Comparison of ENCODE assay signal across 7 mouse cellular contexts in genomic region chr14:46787787-46788504, GRCm38 (mm10). TPM values are rescaled to one million over a fixed set of nuclear protein-coding genes. Genes with fewer than 3 reads are reported as not detected.
DNase-seq lines count a peak whose midpoint lies in the region; ATAC-seq lines count a peak whose summit lies in the region.

Cnih1 (minus strand) TSS chr14:46788411.

- H3K4me3 ChIP-seq in embryonic facial prominence, embryonic 11.5 days (ENCODE audit: low read depth, low read length) = peak within 1 kb of the TSS; percentile 94
- peak within 1 kb of the TSS; percentile 76 for H3K4me3 ChIP-seq in limb, embryonic 11.5 days (ENCODE audit: low read depth, low read length)
- peak within 1 kb of the TSS; percentile 95 for H3K4me3 ChIP-seq in midbrain, embryonic 14.5 days (replicated peaks; ENCODE audit: low read depth, low read length)

- ATAC-seq in embryonic facial prominence, embryonic 11.5 days (replicated peaks; ENCODE audit: insufficient number of reproducible peaks, low FRiP score, low TSS enrichment, low read depth) = peak; percentile 94
- ATAC-seq in limb, embryonic 11.5 days (ENCODE audit: insufficient number of reproducible peaks, low FRiP score, low TSS enrichment, low read depth) = peak; percentile 92
- peak; percentile 96 for ATAC-seq in midbrain, embryonic 14.5 days (ENCODE audit: low FRiP score, low TSS enrichment)

- H3K9me3 ChIP-seq in embryonic facial prominence, embryonic 11.5 days (replicated peaks; ENCODE audit: control insufficient read depth, low read length) = no peaks in the 10 kb centered on the region
- no peaks in the 10 kb centered on the region for H3K9me3 ChIP-seq in limb, embryonic 11.5 days (ENCODE audit: control insufficient read depth, low read length)
- no peaks in the 10 kb centered on the region for H3K9me3 ChIP-seq in midbrain, embryonic 14.5 days (ENCODE audit: control insufficient read depth, low read length)

- WGBS in embryonic facial prominence, embryonic 11.5 days = 0% methylated on average over 61 of the region's 86 CpGs
- under 1% methylated on average over 85 of the region's 86 CpGs for whole genome bisulfite sequencing in limb, embryonic 11.5 days
- under 1% methylated on average over 81 of the region's 86 CpGs for WGBS in midbrain, embryonic 14.5 days

- H3K4me1 ChIP-seq in embryonic facial prominence, embryonic 11.5 days (ENCODE audit: control insufficient read depth, insufficient read depth, low read length) = no peaks in the 10 kb centered on the region
- peaks cover 6% of the 10 kb centered on the region for H3K4me1 ChIP-seq in limb, embryonic 11.5 days (ENCODE audit: control insufficient read depth, insufficient read depth, low read length)
- H3K4me1 ChIP-seq in midbrain, embryonic 14.5 days (ENCODE audit: control insufficient read depth, insufficient read depth, low read length) = peaks cover 12% of the 10 kb centered on the region; the same call in 1 of the 2 replicates

- H3K27me3 ChIP-seq in embryonic facial prominence, embryonic 11.5 days (ENCODE audit: control insufficient read depth, insufficient read depth, low read length) = no peaks in the 10 kb centered on the region
- no peaks in the 10 kb centered on the region for H3K27me3 ChIP-seq in limb, embryonic 11.5 days (ENCODE audit: control insufficient read depth, insufficient read depth, low read length)
- no peaks in the 10 kb centered on the region for H3K27me3 ChIP-seq in midbrain, embryonic 14.5 days (ENCODE audit: control insufficient read depth, insufficient read depth, low read length)

- peak within 1 kb of the TSS; percentile 97 for H3K27ac ChIP-seq in embryonic facial prominence, embryonic 11.5 days (replicated peaks; ENCODE audit: low read depth, low read length)
- peak within 1 kb of the TSS; percentile 94 for H3K27ac ChIP-seq in limb, embryonic 11.5 days (replicated peaks; ENCODE audit: low read depth, low read length)
- H3K27ac ChIP-seq in midbrain, embryonic 14.5 days (replicated peaks; ENCODE audit: low read depth, low read length) = peak within 1 kb of the TSS; percentile 98

- H3K9ac ChIP-seq in embryonic facial prominence, embryonic 11.5 days (replicated peaks; ENCODE audit: low read length) = peak within 1 kb of the TSS; percentile 99
- peak within 1 kb of the TSS; percentile 97 for H3K9ac ChIP-seq in limb, embryonic 11.5 days (ENCODE audit: low read length)
- H3K9ac ChIP-seq in midbrain, embryonic 14.5 days (replicated peaks; ENCODE audit: low read length) = peak within 1 kb of the TSS; percentile 97

- peak within 1 kb of the TSS; percentile 66 for H3K4me2 ChIP-seq in embryonic facial prominence, embryonic 11.5 days (ENCODE audit: low read depth, low read length)
- H3K4me2 ChIP-seq in limb, embryonic 11.5 days (ENCODE audit: low read depth, severe bottlenecking) = peak within 1 kb of the TSS; percentile 51
- peak within 1 kb of the TSS; percentile 80 for H3K4me2 ChIP-seq in midbrain, embryonic 14.5 days (ENCODE audit: low read length)

- no peaks in the 10 kb centered on the region for H3K36me3 ChIP-seq in embryonic facial prominence, embryonic 11.5 days (replicated peaks; ENCODE audit: control insufficient read depth, insufficient read depth, low read depth, low read length)
- H3K36me3 ChIP-seq in limb, embryonic 11.5 days (ENCODE audit: control insufficient read depth, insufficient read depth, low read length) = no peaks in the 10 kb centered on the region; the same call in 1 of the 2 replicates
- peaks cover 7% of the 10 kb centered on the region; the same call in 1 of the 2 replicates for H3K36me3 ChIP-seq in midbrain, embryonic 14.5 days (ENCODE audit: control insufficient read depth, insufficient read depth, low read length)

- peak; percentile 95 for DNase-seq in adrenal gland, postnatal 14 days
- DNase-seq in embryonic facial prominence, embryonic 11.5 days (ENCODE audit: low spot score) = peak; percentile 94
- DNase-seq in heart, adult 11 months = peak; percentile 99
- peak; percentile 91 for DNase-seq in kidney, adult 18-20 months
- peak; percentile 94 for DNase-seq in limb, embryonic 11.5 days (ENCODE audit: low spot score)
- DNase-seq in midbrain, embryonic 14.5 days = peak; percentile 96
- peak; percentile 84 to 95 for DNase-seq in spleen, adult 18-20 months

RNA-seq across cellular contexts. Expression of gene Cnih1, which starts in this region (rescaled TPM):
- 88.3 and 95.3 TPM in 2 replicates for total RNA-seq in adrenal gland, postnatal 14 days (2021)
- 221 and 235 TPM in 2 replicates for polyA plus RNA-seq in embryonic facial prominence, embryonic 11.5 days (2014; fragmentation: Nextera tagmentation; extraction: Ambion mirVana)
- polyA plus RNA-seq in limb, embryonic 11.5 days (2014; fragmentation: Nextera tagmentation; extraction: Ambion mirVana) = 198 and 213 TPM in 2 replicates
- 196 and 204 TPM in 2 replicates for polyA plus RNA-seq in midbrain, embryonic 14.5 days (2014; fragmentation: Nextera tagmentation; extraction: Ambion mirVana)

Comparison
In these comparisons a context has a peak if more than half of its experiments do, and no peak if none do; other contexts are left out.
1. Peak in every context shown above with its lines: DNase-seq, ATAC-seq, H3K4me3 ChIP-seq and H3K27ac ChIP-seq.